Mouse (Mus musculus): ENCODE data around the gene Padi1. TPM values are rescaled to one million over a fixed set of nuclear protein-coding genes. Genes with fewer than 3 reads are reported as not detected.

Gene Padi1
- polyA plus RNA-seq, 1 experiment, result 0.01 TPM

DNA sequence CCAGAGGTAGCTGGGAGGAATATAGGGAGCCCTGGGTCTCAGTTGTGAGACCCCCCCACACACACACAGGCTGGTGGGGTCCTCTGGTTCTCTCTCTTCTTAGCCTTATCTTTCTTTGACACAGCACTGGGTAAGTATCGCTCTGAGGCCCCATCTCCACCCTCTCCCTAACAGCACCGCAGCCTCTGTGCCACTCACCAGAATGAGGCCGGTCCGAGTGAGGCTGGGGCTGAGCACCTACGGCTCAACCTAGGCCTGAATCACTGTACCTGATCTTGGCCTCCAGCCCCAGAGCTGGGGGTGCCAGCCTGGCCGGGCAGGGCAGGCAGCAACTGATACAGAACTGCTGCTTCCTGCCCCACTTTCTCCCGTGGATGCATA is 15.2 kb upstream of the Padi1 start:
- Histone ChIP-seq H3K79me3 (ENCODE audit: low read depth) (no peaks in the 10 kb centered on the region), H3K27me3 (ENCODE audit: control insufficient read depth, insufficient read depth, insufficient read length) (no peaks in the 10 kb centered on the region), H3K4me3 (ENCODE audit: insufficient read depth, poor library complexity, severe bottlenecking) (no peak overlapping the region), H3ac (ENCODE audit: control insufficient read depth, insufficient read length, low read depth) (no peak overlapping the region), H3K36me3 (ENCODE audit: control insufficient read depth, insufficient read depth) (no peaks in the 10 kb centered on the region), H3K79me2 (ENCODE audit: control insufficient read depth, insufficient read depth) (no peaks in the 10 kb centered on the region)
- TF ChIP-seq CTCF (IDR thresholded peaks at IDR 0.05; ENCODE audit: control insufficient read depth, insufficient read depth, insufficient read length) (no peak), FOSL1 (IDR thresholded peaks at IDR 0.05; ENCODE audit: insufficient read depth, low read length, poor library complexity, severe bottlenecking) (no peak)

GRCm38 (mm10) chr4:140860125-140860766 is 14.7 kb upstream of the Padi1 start:
- Histone ChIP-seq H3K27me3 (ENCODE audit: control insufficient read depth, insufficient read depth, insufficient read length) (no peaks in the 10 kb centered on the region), H3K36me3 (ENCODE audit: control insufficient read depth, insufficient read depth) (no peaks in the 10 kb centered on the region), H3K79me3 (ENCODE audit: low read depth) (no peaks in the 10 kb centered on the region), H3K4me3 (ENCODE audit: insufficient read depth, poor library complexity, severe bottlenecking) (no peak overlapping the region), H3ac (ENCODE audit: control insufficient read depth, insufficient read length, low read depth) (no peak overlapping the region), H3K79me2 (ENCODE audit: control insufficient read depth, insufficient read depth) (no peaks in the 10 kb centered on the region)
- no peak for TF ChIP-seq MYOD1 (IDR thresholded peaks at IDR 0.05; ENCODE audit: control insufficient read depth, insufficient read length, low read depth)
- TF ChIP-seq USF1 (IDR thresholded peaks at IDR 0.05; ENCODE audit: low read depth), result no peak
- no peak for TF ChIP-seq CEBPB (IDR thresholded peaks at IDR 0.05; ENCODE audit: low read depth)
- TF ChIP-seq MAX (IDR thresholded peaks at IDR 0.05), result no peak

DNA sequence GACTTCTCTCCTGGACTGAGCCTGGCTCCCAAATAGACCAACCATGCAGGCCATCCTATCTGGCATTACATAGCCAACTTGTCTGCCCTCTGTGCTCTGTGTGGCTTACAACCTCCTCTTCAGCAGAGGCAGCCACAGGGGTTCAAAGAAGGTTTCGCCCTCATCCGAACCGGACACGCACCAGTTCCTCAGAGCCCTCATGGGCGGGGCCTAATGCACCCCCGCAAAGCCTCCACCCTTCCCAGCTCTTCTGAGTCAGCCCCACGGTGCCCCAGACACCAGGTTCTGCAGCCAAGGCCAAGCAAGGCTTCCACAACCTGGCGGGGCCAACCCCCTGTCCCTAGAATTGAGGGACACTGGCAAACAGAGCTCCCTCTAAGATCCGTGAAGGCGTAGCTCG is 13.7 kb upstream of the Padi1 start:
- no peaks in the 10 kb centered on the region for H3K27me3 ChIP-seq (ENCODE audit: control insufficient read depth, insufficient read depth, insufficient read length)
- H3K36me3 ChIP-seq (ENCODE audit: control insufficient read depth, insufficient read depth), result no peaks in the 10 kb centered on the region
- H3K4me3 ChIP-seq (ENCODE audit: insufficient read depth, poor library complexity, severe bottlenecking), result no peak overlapping the region
- H3K79me2 ChIP-seq (ENCODE audit: control insufficient read depth, insufficient read depth), result no peaks in the 10 kb centered on the region
- TF ChIP-seq FOSL1 (IDR thresholded peaks at IDR 0.05; ENCODE audit: insufficient read depth, low read length, poor library complexity, severe bottlenecking) (no peak), CTCF (IDR thresholded peaks at IDR 0.05; ENCODE audit: control insufficient read depth, insufficient read depth, insufficient read length) (no peak), USF1 (IDR thresholded peaks at IDR 0.05; ENCODE audit: low read depth) (no peak), MAX (IDR thresholded peaks at IDR 0.05) (no peak)
- H3K79me3 ChIP-seq (ENCODE audit: low read depth), result no peaks in the 10 kb centered on the region
- no peak overlapping the region for H3ac ChIP-seq (ENCODE audit: control insufficient read depth, insufficient read length, low read depth)

DNA sequence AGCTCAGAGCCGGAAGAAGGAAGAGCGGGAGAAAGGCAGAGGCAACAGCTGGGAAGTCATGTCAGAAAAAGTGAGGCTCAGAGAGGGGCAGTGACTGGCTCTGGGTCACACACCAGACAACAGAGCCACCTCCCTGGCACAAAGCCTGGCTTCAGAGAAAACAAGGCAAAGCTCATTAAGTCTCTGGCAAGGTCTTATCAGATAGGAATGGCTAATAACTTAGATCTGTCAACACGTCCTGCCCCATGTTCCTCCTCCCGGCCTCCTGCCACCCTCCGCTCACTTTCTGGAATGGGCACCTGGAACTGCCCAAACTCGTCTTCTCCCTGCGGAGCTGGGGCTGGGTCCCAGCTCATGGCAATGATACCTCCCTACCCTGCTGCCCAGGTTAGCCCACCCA is 12.2 kb upstream of the Padi1 start:
- H3K27me3 ChIP-seq (ENCODE audit: control insufficient read depth, insufficient read depth, insufficient read length), result no peaks in the 10 kb centered on the region
- no peaks in the 10 kb centered on the region for H3K36me3 ChIP-seq (ENCODE audit: control insufficient read depth, insufficient read depth)
- H3K79me2 ChIP-seq (ENCODE audit: control insufficient read depth, insufficient read depth), result no peaks in the 10 kb centered on the region
- H3K4me3 ChIP-seq (ENCODE audit: insufficient read depth, poor library complexity, severe bottlenecking), result no peak overlapping the region
- no peak overlapping the region for H3ac ChIP-seq (ENCODE audit: control insufficient read depth, insufficient read length, low read depth)
- no peaks in the 10 kb centered on the region for H3K79me3 ChIP-seq (ENCODE audit: low read depth)
- TF ChIP-seq MYOD1 (IDR thresholded peaks at IDR 0.05; ENCODE audit: control insufficient read depth, insufficient read length, low read depth) (no peak), FOSL1 (IDR thresholded peaks at IDR 0.05; ENCODE audit: insufficient read depth, low read length, poor library complexity, severe bottlenecking) (no peak), MAX (IDR thresholded peaks at IDR 0.05) (no peak), MYOG (IDR thresholded peaks at IDR 0.05; ENCODE audit: control insufficient read depth, extremely low read depth, insufficient read length) (no peak), CTCF (IDR thresholded peaks at IDR 0.05; ENCODE audit: control insufficient read depth, insufficient read depth, insufficient read length) (no peak), CEBPB (IDR thresholded peaks at IDR 0.05; ENCODE audit: low read depth) (no peak), USF1 (IDR thresholded peaks at IDR 0.05; ENCODE audit: low read depth) (no peak)

GRCm38 (mm10) chr4:140857041-140857440 is 11.5 kb upstream of the Padi1 start:
- Histone ChIP-seq H3K27me3 (ENCODE audit: control insufficient read depth, insufficient read depth, insufficient read length) (no peaks in the 10 kb centered on the region), H3K79me3 (ENCODE audit: low read depth) (no peaks in the 10 kb centered on the region), H3K36me3 (ENCODE audit: control insufficient read depth, insufficient read depth) (no peaks in the 10 kb centered on the region), H3K4me3 (ENCODE audit: insufficient read depth, poor library complexity, severe bottlenecking) (no peak overlapping the region), H3K79me2 (ENCODE audit: control insufficient read depth, insufficient read depth) (no peaks in the 10 kb centered on the region), H3ac (ENCODE audit: control insufficient read depth, insufficient read length, low read depth) (no peak overlapping the region)
- no peak for TF ChIP-seq CEBPB (IDR thresholded peaks at IDR 0.05; ENCODE audit: low read depth)
- TF ChIP-seq FOSL1 (IDR thresholded peaks at IDR 0.05; ENCODE audit: insufficient read depth, low read length, poor library complexity, severe bottlenecking), result no peak
- no peak for TF ChIP-seq MYOD1 (IDR thresholded peaks at IDR 0.05; ENCODE audit: control insufficient read depth, insufficient read length, low read depth)
- TF ChIP-seq MAX (IDR thresholded peaks at IDR 0.05), result no peak
- TF ChIP-seq CTCF (IDR thresholded peaks at IDR 0.05; ENCODE audit: control insufficient read depth, insufficient read depth, insufficient read length), result no peak
- no peak for TF ChIP-seq MYOG (IDR thresholded peaks at IDR 0.05; ENCODE audit: control insufficient read depth, extremely low read depth, insufficient read length)
- TF ChIP-seq USF1 (IDR thresholded peaks at IDR 0.05; ENCODE audit: low read depth), result no peak

GRCm38 (mm10) chr4:140855151-140855550 is 9.6 kb upstream of the Padi1 start:
- Histone ChIP-seq H3K79me2 (ENCODE audit: control insufficient read depth, insufficient read depth) (no peaks in the 10 kb centered on the region), H3K79me3 (ENCODE audit: low read depth) (no peaks in the 10 kb centered on the region), H3ac (ENCODE audit: control insufficient read depth, insufficient read length, low read depth) (no peak overlapping the region), H3K36me3 (ENCODE audit: control insufficient read depth, insufficient read depth) (no peaks in the 10 kb centered on the region), H3K27me3 (ENCODE audit: control insufficient read depth, insufficient read depth, insufficient read length) (no peaks in the 10 kb centered on the region), H3K4me3 (ENCODE audit: insufficient read depth, poor library complexity, severe bottlenecking) (no peak overlapping the region)
- TF ChIP-seq CTCF (IDR thresholded peaks at IDR 0.05; ENCODE audit: control insufficient read depth, insufficient read depth, insufficient read length), result no peak
- TF ChIP-seq FOSL1 (IDR thresholded peaks at IDR 0.05; ENCODE audit: insufficient read depth, low read length, poor library complexity, severe bottlenecking), result no peak
- no peak for TF ChIP-seq CEBPB (IDR thresholded peaks at IDR 0.05; ENCODE audit: low read depth)
- TF ChIP-seq USF1 (IDR thresholded peaks at IDR 0.05; ENCODE audit: low read depth), result no peak
- TF ChIP-seq MYOG (IDR thresholded peaks at IDR 0.05; ENCODE audit: control insufficient read depth, extremely low read depth, insufficient read length), result no peak
- no peak for TF ChIP-seq MAX (IDR thresholded peaks at IDR 0.05)
- TF ChIP-seq MYOD1 (IDR thresholded peaks at IDR 0.05; ENCODE audit: control insufficient read depth, insufficient read length, low read depth), result no peak

All from C2C12 (cell line).